Mouse (Mus musculus): ENCODE results near the gene Cfap77. TPM values are rescaled to one million over a fixed set of nuclear protein-coding genes. Genes with fewer than 3 reads are reported as not detected.

Gene Cfap77
- polyA plus RNA-seq, 1 experiment = not detected

- 3% methylated on average over 20 of the region's 20 CpGs for WGBS
- H3K27ac ChIP-seq (ENCODE audit: insufficient read depth, low read depth, low read length) = no peak overlapping the region
- no peak overlapping the region for H3K4me3 ChIP-seq (ENCODE audit: insufficient read depth, low read depth, low read length)
- TF ChIP-seq CTCF (IDR thresholded peaks at IDR 0.05; ENCODE audit: insufficient read depth, low read depth, low read length) = peak; percentile 21; the same call in 1 of the 2 replicates
- no peak for TF ChIP-seq POLR2A (IDR thresholded peaks at IDR 0.05; ENCODE audit: insufficient read depth, low read depth, low read length)
- H3K4me1 ChIP-seq (ENCODE audit: control insufficient read depth, insufficient read depth, low read length) = peaks cover 8% of the 10 kb centered on the region; the same call in 1 of the 2 replicates
These were observed 893 bp downstream of the Cfap77 start for GRCm38 (mm10) chr2:29053802-29054544.

GRCm38 (mm10) chr2:29052943-29053454 lies 1.9 kb downstream of the Cfap77 start:
- WGBS = 21% methylated on average over 4 of the region's 4 CpGs
- TF ChIP-seq CTCF (IDR thresholded peaks at IDR 0.05; ENCODE audit: insufficient read depth, low read depth, low read length) (peak; percentile 82), POLR2A (IDR thresholded peaks at IDR 0.05; ENCODE audit: insufficient read depth, low read depth, low read length) (no peak)
- Histone ChIP-seq H3K27ac (ENCODE audit: insufficient read depth, low read depth, low read length) (no peak overlapping the region), H3K4me3 (ENCODE audit: insufficient read depth, low read depth, low read length) (no peak overlapping the region), H3K4me1 (ENCODE audit: control insufficient read depth, insufficient read depth, low read length) (peaks cover 8% of the 10 kb centered on the region; the same call in 1 of the 2 replicates)

DNA sequence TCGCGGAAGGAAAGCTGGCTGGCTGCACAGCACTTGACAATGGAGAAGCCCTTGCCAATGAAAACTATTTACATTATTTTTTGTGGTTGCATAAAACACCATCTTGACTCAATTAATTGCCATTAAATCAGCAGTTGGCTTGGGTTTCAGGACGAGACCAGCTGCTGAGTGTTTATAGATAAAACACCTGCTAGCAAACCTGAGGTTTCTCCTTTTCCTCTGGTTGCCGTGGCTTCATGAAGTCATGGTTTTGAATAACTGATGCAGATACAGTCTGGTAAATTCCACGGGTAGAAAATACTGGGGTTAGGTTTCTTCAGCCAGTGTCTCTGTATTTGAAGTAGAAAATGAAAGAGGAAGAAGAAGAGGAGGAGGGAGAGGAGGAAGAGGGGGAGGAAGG lies 2.9 kb downstream of the Cfap77 start:
- no peak overlapping the region for H3K27ac ChIP-seq (ENCODE audit: insufficient read depth, low read depth, low read length)
- peaks cover 8% of the 10 kb centered on the region; the same call in 1 of the 2 replicates for H3K4me1 ChIP-seq (ENCODE audit: control insufficient read depth, insufficient read depth, low read length)
- WGBS = 37% methylated on average over 5 of the region's 5 CpGs
- H3K4me3 ChIP-seq (ENCODE audit: insufficient read depth, low read depth, low read length) = no peak overlapping the region
- no peak for TF ChIP-seq CTCF (IDR thresholded peaks at IDR 0.05; ENCODE audit: insufficient read depth, low read depth, low read length)
- no peak for TF ChIP-seq POLR2A (IDR thresholded peaks at IDR 0.05; ENCODE audit: insufficient read depth, low read depth, low read length)

GRCm38 (mm10) chr2:29046151-29046550 lies 8.7 kb downstream of the Cfap77 start:
- Histone ChIP-seq H3K27ac (ENCODE audit: insufficient read depth, low read depth, low read length) (no peak overlapping the region), H3K4me3 (ENCODE audit: insufficient read depth, low read depth, low read length) (no peak overlapping the region), H3K4me1 (ENCODE audit: control insufficient read depth, insufficient read depth, low read length) (peaks cover 5% of the 10 kb centered on the region; the same call in 1 of the 2 replicates)
- WGBS = 7% methylated on average over 16 of the region's 16 CpGs
- no peak for TF ChIP-seq POLR2A (IDR thresholded peaks at IDR 0.05; ENCODE audit: insufficient read depth, low read depth, low read length)
- no peak for TF ChIP-seq CTCF (IDR thresholded peaks at IDR 0.05; ENCODE audit: insufficient read depth, low read depth, low read length)

DNA sequence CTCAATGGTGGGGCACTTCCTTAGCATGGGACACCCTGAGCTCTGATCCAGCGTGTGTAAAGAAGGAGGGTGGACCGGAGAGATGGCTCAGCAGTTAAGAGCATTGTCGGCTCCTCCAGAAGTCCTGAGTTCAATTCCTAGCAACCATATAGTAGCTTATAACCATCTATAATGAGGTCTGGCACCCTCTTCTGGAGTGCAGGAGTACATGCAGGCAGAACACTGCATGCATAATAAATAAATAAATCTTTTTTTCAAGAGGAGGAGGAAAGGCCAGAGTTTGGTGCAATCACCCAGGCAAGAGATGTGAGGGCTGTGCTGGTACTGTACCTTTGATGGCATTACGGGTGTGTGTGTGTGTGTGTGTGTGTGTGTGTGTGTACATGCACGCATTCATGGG lies 12.7 kb downstream of the Cfap77 start:
- H3K4me1 ChIP-seq (ENCODE audit: control insufficient read depth, insufficient read depth, low read length) = peaks cover 5% of the 10 kb centered on the region; the same call in 1 of the 2 replicates
- no peak overlapping the region for H3K27ac ChIP-seq (ENCODE audit: insufficient read depth, low read depth, low read length)
- TF ChIP-seq POLR2A (IDR thresholded peaks at IDR 0.05; ENCODE audit: insufficient read depth, low read depth, low read length) (no peak), CTCF (IDR thresholded peaks at IDR 0.05; ENCODE audit: insufficient read depth, low read depth, low read length) (no peak)
- WGBS = 94% methylated on average over 5 of the region's 5 CpGs
- H3K4me3 ChIP-seq (ENCODE audit: insufficient read depth, low read depth, low read length) = no peak overlapping the region

DNA sequence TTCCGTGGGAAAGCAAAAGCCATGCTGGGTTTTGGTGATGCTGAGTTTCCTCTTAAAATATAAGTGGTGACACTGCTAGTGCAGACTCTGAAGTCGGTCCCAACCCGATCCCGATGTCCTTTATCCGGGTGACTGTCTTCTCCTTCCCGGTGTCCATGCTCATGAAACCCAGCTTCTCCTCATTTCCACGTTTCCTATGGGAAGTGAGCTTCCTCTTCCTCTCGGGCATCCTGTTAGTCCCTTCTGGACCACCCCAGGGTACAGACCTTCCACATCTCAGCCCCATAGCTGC lies 13.4 kb downstream of the Cfap77 start:
- H3K27ac ChIP-seq (ENCODE audit: insufficient read depth, low read depth, low read length) = no peak overlapping the region
- no peak for TF ChIP-seq CTCF (IDR thresholded peaks at IDR 0.05; ENCODE audit: insufficient read depth, low read depth, low read length)
- TF ChIP-seq POLR2A (IDR thresholded peaks at IDR 0.05; ENCODE audit: insufficient read depth, low read depth, low read length) = no peak
- H3K4me3 ChIP-seq (ENCODE audit: insufficient read depth, low read depth, low read length) = no peak overlapping the region
- H3K4me1 ChIP-seq (ENCODE audit: control insufficient read depth, insufficient read depth, low read length) = peaks cover 5% of the 10 kb centered on the region; the same call in 1 of the 2 replicates
- 55% methylated on average over 8 of the region's 8 CpGs for WGBS

GRCm38 (mm10) chr2:29040594-29041476 lies 14.0 kb downstream of the Cfap77 start:
- H3K27ac ChIP-seq (ENCODE audit: insufficient read depth, low read depth, low read length) = no peak overlapping the region
- TF ChIP-seq POLR2A (IDR thresholded peaks at IDR 0.05; ENCODE audit: insufficient read depth, low read depth, low read length) (no peak), CTCF (IDR thresholded peaks at IDR 0.05; ENCODE audit: insufficient read depth, low read depth, low read length) (no peak)
- no peaks in the 10 kb centered on the region; the same call in 1 of the 2 replicates for H3K4me1 ChIP-seq (ENCODE audit: control insufficient read depth, insufficient read depth, low read length)
- no peak overlapping the region for H3K4me3 ChIP-seq (ENCODE audit: insufficient read depth, low read depth, low read length)
- 39% methylated on average over 18 of the region's 18 CpGs for WGBS

DNA sequence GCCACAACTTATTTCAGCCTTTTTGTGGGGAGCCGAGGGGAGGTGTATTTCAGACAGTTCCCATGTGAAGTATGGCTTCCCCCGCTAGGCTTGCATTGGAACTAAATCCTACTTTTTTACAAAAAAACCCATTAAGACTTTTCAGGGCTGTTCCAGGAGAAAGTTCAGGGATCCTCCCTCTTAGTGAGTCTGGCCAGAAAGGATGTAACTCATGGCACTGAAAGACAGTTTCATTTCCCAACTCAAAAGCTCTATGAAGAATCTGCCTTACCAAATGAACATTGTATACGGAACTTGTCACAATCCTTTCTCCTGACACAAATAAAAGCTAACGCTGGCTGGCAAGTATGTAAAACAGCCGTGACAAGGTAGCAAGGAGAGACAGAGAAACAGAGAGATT lies 15.1 kb downstream of the Cfap77 start:
- H3K4me3 ChIP-seq (ENCODE audit: insufficient read depth, low read depth, low read length) = no peak overlapping the region
- WGBS = 20% methylated on average over 5 of the region's 5 CpGs
- no peaks in the 10 kb centered on the region for H3K4me1 ChIP-seq (ENCODE audit: control insufficient read depth, insufficient read depth, low read length)
- no peak overlapping the region for H3K27ac ChIP-seq (ENCODE audit: insufficient read depth, low read depth, low read length)
- TF ChIP-seq CTCF (IDR thresholded peaks at IDR 0.05; ENCODE audit: insufficient read depth, low read depth, low read length) (no peak), POLR2A (IDR thresholded peaks at IDR 0.05; ENCODE audit: insufficient read depth, low read depth, low read length) (no peak)

- WGBS = 65% methylated on average over 8 of the region's 8 CpGs
- Histone ChIP-seq H3K27ac (ENCODE audit: insufficient read depth, low read depth, low read length) (no peak overlapping the region), H3K4me1 (ENCODE audit: control insufficient read depth, insufficient read depth, low read length) (no peaks in the 10 kb centered on the region), H3K4me3 (ENCODE audit: insufficient read depth, low read depth, low read length) (no peak overlapping the region)
- no peak for TF ChIP-seq CTCF (IDR thresholded peaks at IDR 0.05; ENCODE audit: insufficient read depth, low read depth, low read length)
- no peak for TF ChIP-seq POLR2A (IDR thresholded peaks at IDR 0.05; ENCODE audit: insufficient read depth, low read depth, low read length)
These were observed 19.2 kb downstream of the Cfap77 start for GRCm38 (mm10) chr2:29035698-29036097.
